In the genomic region with DNA sequence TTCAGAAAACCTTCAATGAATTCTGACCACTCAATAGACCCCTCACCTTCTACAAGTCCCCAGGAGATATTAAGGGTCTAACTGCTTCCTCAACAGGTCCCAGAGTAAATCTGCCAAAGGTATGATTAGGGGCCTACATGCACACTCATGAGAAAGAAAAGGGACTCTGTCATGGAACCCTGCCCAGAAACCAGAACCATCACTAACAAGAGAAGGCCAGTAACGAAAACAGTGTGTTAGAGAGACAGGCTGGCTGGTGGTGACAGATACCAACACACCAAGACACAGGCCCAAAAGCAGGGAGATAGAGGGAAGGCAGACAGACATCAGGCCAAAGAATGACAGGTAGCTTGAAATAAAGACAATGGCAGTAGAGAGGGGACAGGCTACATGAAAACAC, we compare ENCODE assay signal across 14 mouse cellular contexts. TPM values are rescaled to one million over a fixed set of nuclear protein-coding genes. Genes with fewer than 3 reads are reported as not detected.
DNase-seq lines count a peak whose midpoint lies in the region; ATAC-seq and TF ChIP-seq lines count a peak whose summit lies in the region.
"Not testable (repeated sequence)": the region's sequence is repeated elsewhere in the genome, so short reads cannot be mapped to it uniquely, and the experiment has no call there.
"Had no signal": no experiment of that assay in that cellular context is flagged by ENCODE, and none has a peak within 500 bp of the region (broad histone marks: within the 10 kb centered on the region; RNA-seq: fewer than 3 reads in every experiment).

No protein-coding gene starts in this region.

- not testable (repeated sequence) for ATAC-seq in forebrain, embryonic 14.5 days; hindbrain, embryonic 12.5 days (ENCODE audit: low FRiP score); lung, embryonic 14.5 days (ENCODE audit: insufficient read depth); midbrain, embryonic 13.5 days; neural tube, embryonic 15.5 days (ENCODE audit: low FRiP score)

- TF ChIP-seq POLR2A in brain, embryonic 14.5 days (IDR thresholded peaks at IDR 0.05; ENCODE audit: borderline replicate concordance, extremely low read depth, insufficient read depth, insufficient read length, poor library complexity, severe bottlenecking), result not testable (repeated sequence)

- not testable (repeated sequence) for H3K4me3 ChIP-seq in forebrain, embryonic 14.5 days (ENCODE audit: low read depth, low read length); hindbrain, embryonic 12.5 days; lung, embryonic 14.5 days (ENCODE audit: low read depth, low read length); midbrain, embryonic 13.5 days (replicated peaks); neural tube, embryonic 15.5 days (replicated peaks)

- TF ChIP-seq CTCF in brain, embryonic 14.5 days (IDR thresholded peaks at IDR 0.05; ENCODE audit: borderline replicate concordance, extremely low read depth, insufficient read depth, insufficient read length); lung, embryonic 14.5 days (IDR thresholded peaks at IDR 0.05; ENCODE audit: low read depth): not testable (repeated sequence)

- H3K27ac ChIP-seq in forebrain, embryonic 14.5 days (ENCODE audit: low read depth, low read length), result not testable (repeated sequence)
- peak overlapping the region; percentile 52 for H3K27ac ChIP-seq in hindbrain, embryonic 12.5 days
- H3K27ac ChIP-seq in lung, embryonic 14.5 days (ENCODE audit: low read depth), result peak overlapping the region; percentile 36; the same call in 1 of the 2 replicates
- H3K27ac ChIP-seq in midbrain, embryonic 13.5 days, result peak overlapping the region; percentile 30; the same call in 1 of the 2 replicates
- 0 out of 2 replicates have a peak overlapping the region, but pooled peaks have one; percentile 41 for H3K27ac ChIP-seq in neural tube, embryonic 15.5 days (replicated peaks)

- DNase-seq in brain, embryonic 14.5 days (ENCODE audit: low read depth), result peak; percentile 74
- DNase-seq in forebrain, embryonic 14.5 days (ENCODE audit: low spot score), result peak; percentile 47
- not testable (repeated sequence) for DNase-seq in lung, embryonic 14.5 days

- H3K9ac ChIP-seq in forebrain, embryonic 14.5 days (ENCODE audit: low read length); hindbrain, embryonic 12.5 days; lung, embryonic 14.5 days; midbrain, embryonic 13.5 days (replicated peaks); neural tube, embryonic 15.5 days (replicated peaks): not testable (repeated sequence)

- H3K9me3 ChIP-seq in forebrain, embryonic 14.5 days (replicated peaks; ENCODE audit: control insufficient read depth, low read length); hindbrain, embryonic 12.5 days (replicated peaks); lung, embryonic 14.5 days (ENCODE audit: low read depth, low read length); midbrain, embryonic 13.5 days; neural tube, embryonic 15.5 days (replicated peaks): not testable (repeated sequence)

- H3K36me3 ChIP-seq in forebrain, embryonic 14.5 days (ENCODE audit: control insufficient read depth, insufficient read depth, low read length); hindbrain, embryonic 12.5 days; lung, embryonic 14.5 days (ENCODE audit: insufficient read depth); midbrain, embryonic 13.5 days; neural tube, embryonic 15.5 days: not testable (repeated sequence)

- 24% methylated on average over 1 of the region's 1 CpGs for whole genome bisulfite sequencing in forebrain, embryonic 14.5 days
- 55% methylated on average over 1 of the region's 1 CpGs for WGBS in hindbrain, embryonic 12.5 days
- 44% methylated on average over 1 of the region's 1 CpGs for WGBS in lung, embryonic 14.5 days
- WGBS in midbrain, embryonic 13.5 days, result 46% methylated on average over 1 of the region's 1 CpGs
- 41% methylated on average over 1 of the region's 1 CpGs for WGBS in neural tube, embryonic 15.5 days

- H3K4me1 ChIP-seq in forebrain, embryonic 14.5 days (ENCODE audit: control insufficient read depth, insufficient read depth, low read length); lung, embryonic 14.5 days (ENCODE audit: insufficient read depth); neural tube, embryonic 15.5 days: not testable (repeated sequence)
- H3K4me1 ChIP-seq in hindbrain, embryonic 12.5 days, result peaks cover 11% of the 10 kb centered on the region
- H3K4me1 ChIP-seq in midbrain, embryonic 13.5 days (replicated peaks), result peaks cover 31% of the 10 kb centered on the region

- H3K4me2 ChIP-seq in forebrain, embryonic 14.5 days (ENCODE audit: low read length); hindbrain, embryonic 12.5 days (replicated peaks); lung, embryonic 14.5 days; midbrain, embryonic 13.5 days (replicated peaks); neural tube, embryonic 15.5 days: not testable (repeated sequence)

- H3K27me3 ChIP-seq in forebrain, embryonic 14.5 days (replicated peaks; ENCODE audit: control insufficient read depth, insufficient read depth, low read length); hindbrain, embryonic 12.5 days; lung, embryonic 14.5 days (ENCODE audit: insufficient read depth, low read length); midbrain, embryonic 13.5 days; neural tube, embryonic 15.5 days (replicated peaks): not testable (repeated sequence)

RNA-seq across cellular contexts. Expression of gene Cntfr, which starts 8.3 kb away (rescaled TPM):
- 62.2 and 109 TPM in 2 replicates for polyA plus RNA-seq in brain, embryonic 14.5 days (2012; rRNA removed)
- polyA plus RNA-seq in forebrain, embryonic 14.5 days (2014; fragmentation: Nextera tagmentation; extraction: Ambion mirVana), result 12.6 and 12.7 TPM in 2 replicates
- 28.8 and 35.9 TPM in 2 replicates for polyA plus RNA-seq in hindbrain, embryonic 12.5 days (2016; fragmentation: Nextera tagmentation; extraction: Ambion mirVana)
- polyA plus RNA-seq in lung, embryonic 14.5 days (2014; fragmentation: Nextera tagmentation; extraction: Ambion mirVana), result 8.2 and 9.6 TPM in 2 replicates
- 27.6 and 32.7 TPM in 2 replicates for polyA plus RNA-seq in midbrain, embryonic 13.5 days (2015; fragmentation: Nextera tagmentation; extraction: Ambion mirVana)
- 23.1 and 27.2 TPM in 2 replicates for polyA plus RNA-seq in neural tube, embryonic 15.5 days (2015; fragmentation: Nextera tagmentation; extraction: Ambion mirVana)

RNA-seq across cellular contexts. Expression of gene Il11ra1, which starts 11.2 kb away (rescaled TPM):
- 31.3 and 32.5 TPM in 2 replicates for polyA plus RNA-seq in brain, embryonic 14.5 days (2012; rRNA removed)
- polyA plus RNA-seq in forebrain, embryonic 14.5 days (2014; fragmentation: Nextera tagmentation; extraction: Ambion mirVana), result 23.9 and 24.3 TPM in 2 replicates
- polyA plus RNA-seq in hindbrain, embryonic 12.5 days (2016; fragmentation: Nextera tagmentation; extraction: Ambion mirVana), result 125 and 141 TPM in 2 replicates
- 111 and 129 TPM in 2 replicates for polyA plus RNA-seq in lung, embryonic 14.5 days (2014; fragmentation: Nextera tagmentation; extraction: Ambion mirVana)
- polyA plus RNA-seq in midbrain, embryonic 13.5 days (2015; fragmentation: Nextera tagmentation; extraction: Ambion mirVana), result 34.0 and 34.9 TPM in 2 replicates
- polyA plus RNA-seq in neural tube, embryonic 15.5 days (2015; fragmentation: Nextera tagmentation; extraction: Ambion mirVana), result 52.6 and 56.6 TPM in 2 replicates

RNA-seq across cellular contexts. Expression of gene Rpp25l, which starts 24.8 kb away (rescaled TPM):
- polyA plus RNA-seq in brain, embryonic 14.5 days (2012; rRNA removed), result 53.9 and 79.7 TPM in 2 replicates
- 72.2 and 83.3 TPM in 2 replicates for polyA plus RNA-seq in forebrain, embryonic 14.5 days (2014; fragmentation: Nextera tagmentation; extraction: Ambion mirVana)
- polyA plus RNA-seq in hindbrain, embryonic 12.5 days (2016; fragmentation: Nextera tagmentation; extraction: Ambion mirVana), result 55.6 and 66.5 TPM in 2 replicates
- polyA plus RNA-seq in lung, embryonic 14.5 days (2014; fragmentation: Nextera tagmentation; extraction: Ambion mirVana), result 87.1 and 90.3 TPM in 2 replicates
- polyA plus RNA-seq in midbrain, embryonic 13.5 days (2015; fragmentation: Nextera tagmentation; extraction: Ambion mirVana), result 63.9 and 67.4 TPM in 2 replicates
- polyA plus RNA-seq in neural tube, embryonic 15.5 days (2015; fragmentation: Nextera tagmentation; extraction: Ambion mirVana), result 59.3 and 61.1 TPM in 2 replicates

RNA-seq across cellular contexts. Expression of gene Dctn3, which starts 34.4 kb away (rescaled TPM):
- polyA plus RNA-seq in brain, embryonic 14.5 days (2012; rRNA removed), result 157 and 186 TPM in 2 replicates
- 301 and 330 TPM in 2 replicates for polyA plus RNA-seq in forebrain, embryonic 14.5 days (2014; fragmentation: Nextera tagmentation; extraction: Ambion mirVana)
- 191 and 199 TPM in 2 replicates for polyA plus RNA-seq in hindbrain, embryonic 12.5 days (2016; fragmentation: Nextera tagmentation; extraction: Ambion mirVana)
- 103 and 106 TPM in 2 replicates for polyA plus RNA-seq in lung, embryonic 14.5 days (2014; fragmentation: Nextera tagmentation; extraction: Ambion mirVana)
- polyA plus RNA-seq in midbrain, embryonic 13.5 days (2015; fragmentation: Nextera tagmentation; extraction: Ambion mirVana), result 270 and 278 TPM in 2 replicates
- 271 and 320 TPM in 2 replicates for polyA plus RNA-seq in neural tube, embryonic 15.5 days (2015; fragmentation: Nextera tagmentation; extraction: Ambion mirVana)

RNA-seq across cellular contexts. Expression of gene Arid3c, which starts 42.4 kb away (rescaled TPM):
- 0.40 and 0.57 TPM in 2 replicates for polyA plus RNA-seq in brain, embryonic 14.5 days (2012; rRNA removed)
- 0.12 and 0.15 TPM in 2 replicates for polyA plus RNA-seq in forebrain, embryonic 14.5 days (2014; fragmentation: Nextera tagmentation; extraction: Ambion mirVana)
- polyA plus RNA-seq in hindbrain, embryonic 12.5 days (2016; fragmentation: Nextera tagmentation; extraction: Ambion mirVana), result 1.1 TPM in 2 replicates
- not detected in 2 replicates for polyA plus RNA-seq in lung, embryonic 14.5 days (2014; fragmentation: Nextera tagmentation; extraction: Ambion mirVana)
- 0.26 and 0.32 TPM in 2 replicates for polyA plus RNA-seq in midbrain, embryonic 13.5 days (2015; fragmentation: Nextera tagmentation; extraction: Ambion mirVana)
- 1.1 and 1.6 TPM in 2 replicates for polyA plus RNA-seq in neural tube, embryonic 15.5 days (2015; fragmentation: Nextera tagmentation; extraction: Ambion mirVana)
- polyA plus RNA-seq: forebrain, embryonic 16.5 days; G1E; heart, adult 2 months; heart, embryonic 10.5 days; heart, embryonic 13.5 days; heart, embryonic 16.5 days; intestine, embryonic 14.5 days; intestine, postnatal 0 days had no signal
